Mouse (Mus musculus) lung, postnatal 0 days (tissue): Measurements from ENCODE around the gene Gm7879.

Source experiments
- CTCF ChIP-seq: IDR thresholded peaks from 2 replicates; pipeline ENCODE4 v1.5.1; 2016; ENCODE audit warnings: antibody characterized with exemption, mild to moderate bottlenecking
- EP300 ChIP-seq: IDR thresholded peaks from 2 replicates; pipeline ENCODE4 v1.6.1; 2016; ENCODE audit warnings: antibody characterized with exemption, mild to moderate bottlenecking, control low read depth

GRCm38 (mm10) chr5:43904685-43905084 lies 8.3 kb upstream of the Gm7879 start:
- TF ChIP-seq CTCF, result no peak
- TF ChIP-seq EP300, result no peak
